Mouse (Mus musculus): ENCODE results near the gene Cers6.

Cers6 gene

DNA sequence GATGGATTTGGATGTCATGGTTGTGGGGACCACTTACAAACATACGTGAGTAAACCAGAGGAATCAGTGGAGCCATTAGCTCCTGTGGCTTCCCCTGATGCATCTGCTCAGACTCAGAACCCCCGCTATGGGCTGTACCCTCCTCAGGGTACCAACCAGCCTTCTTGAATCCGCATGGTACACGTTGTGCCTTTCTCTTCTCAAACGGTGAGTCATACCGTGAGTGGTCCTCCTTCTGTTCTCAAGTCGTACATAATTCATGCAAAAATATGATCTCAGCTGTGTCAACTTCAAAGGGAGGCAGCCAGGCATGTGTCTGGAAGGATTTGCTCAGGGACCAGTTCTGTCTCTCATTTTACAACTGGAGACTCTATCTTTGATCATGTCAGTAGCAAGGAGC is 23.3 kb downstream of the Cers6 start:
- DNase-seq, result no peak

DNA sequence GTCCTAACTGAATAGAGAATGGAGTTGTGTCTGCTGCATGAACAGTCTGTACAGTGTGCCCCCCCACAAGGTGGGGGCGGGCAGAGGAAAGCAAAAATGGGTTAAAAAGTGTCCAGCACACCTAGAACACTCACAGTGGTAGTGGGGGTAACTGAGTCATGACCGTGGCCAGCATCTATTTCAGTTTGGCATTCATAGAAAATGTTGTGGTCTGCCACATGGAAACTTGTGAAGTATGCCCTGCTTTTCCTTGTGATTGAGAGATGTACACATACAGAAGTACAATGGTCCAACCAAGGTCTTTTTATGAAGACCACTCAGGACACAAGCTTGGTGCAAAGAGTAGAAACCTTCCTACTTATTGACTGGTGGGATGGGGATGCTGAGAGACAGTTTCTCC is 24.0 kb downstream of the Cers6 start:
- DNase-seq, result no peak

DNA sequence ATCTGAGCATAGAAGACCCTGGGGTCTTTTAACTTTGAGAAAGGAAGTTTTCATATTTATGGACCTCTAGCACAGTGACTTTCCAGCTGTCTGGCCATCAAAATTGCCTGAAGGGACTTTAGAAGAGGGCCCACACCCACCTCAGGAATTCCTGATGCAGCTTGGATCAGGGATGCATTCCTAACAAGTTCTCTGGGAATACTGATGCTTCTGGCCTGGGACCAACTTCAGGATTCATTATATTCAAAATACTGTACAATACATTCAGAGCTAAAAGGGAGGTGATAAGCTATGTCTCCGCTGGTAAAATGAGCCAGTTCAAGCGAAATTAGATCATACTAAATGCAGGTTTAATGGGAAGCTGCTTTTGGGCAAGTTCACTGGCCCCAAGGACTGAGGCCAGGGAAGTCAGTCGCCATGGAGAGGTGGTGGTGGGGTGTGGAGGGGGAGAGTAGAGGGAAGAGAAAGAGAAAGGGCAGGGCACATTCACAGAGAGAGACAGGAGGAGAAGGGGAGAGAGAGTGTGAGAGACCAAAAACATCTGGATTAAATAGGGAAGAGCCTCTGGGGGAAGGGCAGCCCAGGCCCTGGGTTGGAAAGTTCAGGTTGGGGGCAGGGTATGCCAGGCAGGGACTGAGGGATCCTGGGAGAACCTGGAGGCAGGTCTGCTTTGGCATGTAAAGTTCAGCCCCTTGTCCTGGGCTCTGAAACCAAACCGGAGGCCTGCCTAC is 24.7 kb downstream of the Cers6 start:
- no peak for DNase-seq

DNA sequence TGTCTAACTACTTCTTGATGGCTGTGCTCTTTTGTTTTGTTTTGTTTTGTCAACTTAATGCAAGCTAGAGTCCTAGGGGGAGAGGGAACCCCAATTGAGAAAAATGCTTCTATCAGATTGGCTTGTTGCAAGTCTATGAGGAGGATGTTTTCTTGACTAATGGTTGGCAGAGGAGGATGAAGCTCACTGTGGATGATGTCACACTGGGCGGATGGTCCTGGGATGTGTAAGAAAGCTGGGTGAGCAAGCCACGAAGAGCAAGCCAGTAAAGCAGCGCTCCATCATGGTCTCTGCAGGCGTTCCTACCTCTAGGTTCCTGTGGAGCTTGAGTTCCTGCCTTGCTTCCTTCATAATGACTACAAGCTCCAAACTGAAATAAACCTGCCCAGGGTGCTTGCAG is 25.4 kb downstream of the Cers6 start:
- no peak for DNase-seq

DNA sequence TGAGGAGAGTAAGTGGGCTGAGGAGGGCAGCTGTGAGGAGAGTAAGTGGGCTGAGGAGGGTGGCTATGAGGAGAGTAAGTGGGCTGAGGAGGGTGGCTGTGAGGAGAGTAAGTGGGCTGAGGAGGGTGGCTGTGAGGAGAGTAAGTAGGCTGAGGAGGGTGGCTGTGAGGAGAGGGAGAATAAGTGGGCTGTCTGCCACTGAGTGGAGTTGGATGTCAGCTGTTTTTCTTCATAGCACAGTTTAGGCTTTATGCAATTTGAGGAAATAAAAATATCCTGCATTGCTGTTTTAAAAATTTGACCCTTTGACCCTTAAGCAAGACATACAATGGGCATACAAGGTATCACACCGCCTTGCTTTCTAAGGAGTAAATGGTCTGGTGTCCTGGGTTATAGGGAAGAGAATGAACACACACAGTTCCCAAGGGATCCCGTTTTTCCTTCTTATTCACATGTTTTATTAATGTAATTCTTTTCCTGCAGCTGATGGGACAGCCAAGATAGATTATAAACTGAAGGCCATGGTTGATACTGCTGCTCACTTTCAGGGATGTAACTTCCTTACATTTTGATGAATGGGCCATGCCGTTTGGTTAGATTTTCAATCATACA is 27.0 kb downstream of the Cers6 start:
- DNase-seq, result no peak

DNA sequence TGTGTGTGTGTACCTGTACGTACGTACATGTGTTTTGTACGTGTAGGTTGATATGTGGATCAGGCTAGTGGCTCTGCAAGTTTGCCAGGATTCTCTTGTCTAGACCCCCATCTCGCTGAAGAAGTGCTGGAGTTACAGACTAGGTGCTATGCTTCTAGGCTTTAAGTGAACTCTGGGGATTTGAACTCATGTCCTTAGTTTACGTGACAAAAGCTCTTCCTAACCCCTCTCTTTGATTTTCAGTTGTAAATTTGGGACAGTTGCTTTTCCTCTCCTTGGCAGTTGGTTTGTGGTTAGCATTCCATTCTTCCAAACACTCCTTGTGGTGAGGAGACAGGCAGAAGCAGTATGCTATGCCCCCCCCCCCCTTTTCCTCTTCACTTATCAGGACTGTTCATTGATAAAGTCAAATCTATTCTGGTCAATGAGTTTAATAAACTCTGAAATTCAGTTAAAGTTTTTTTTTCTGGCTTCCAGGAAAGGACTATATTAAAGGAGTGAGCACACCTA is 28.5 kb downstream of the Cers6 start:
- no peak for DNase-seq

DNA sequence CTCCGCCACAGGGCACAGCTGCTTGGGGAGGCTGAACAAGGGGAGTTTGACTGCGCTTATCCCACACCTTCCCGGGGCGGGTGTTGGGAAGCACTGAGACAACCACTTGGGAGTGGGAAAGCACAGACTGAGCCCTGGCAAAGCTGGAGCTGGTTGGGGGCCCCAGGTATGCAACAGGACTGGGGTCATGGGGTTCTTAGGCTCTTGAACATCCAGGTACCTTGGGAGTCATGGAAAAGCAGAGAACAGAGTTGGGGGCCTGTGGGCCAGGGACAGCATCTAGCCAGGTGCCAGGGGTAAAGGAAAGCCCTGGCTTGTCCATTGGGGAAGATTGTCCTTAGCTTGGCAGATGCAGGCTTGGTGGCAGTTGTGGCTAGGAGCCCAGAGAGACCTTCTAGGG is 31.2 kb downstream of the Cers6 start:
- no peak for DNase-seq

DNA sequence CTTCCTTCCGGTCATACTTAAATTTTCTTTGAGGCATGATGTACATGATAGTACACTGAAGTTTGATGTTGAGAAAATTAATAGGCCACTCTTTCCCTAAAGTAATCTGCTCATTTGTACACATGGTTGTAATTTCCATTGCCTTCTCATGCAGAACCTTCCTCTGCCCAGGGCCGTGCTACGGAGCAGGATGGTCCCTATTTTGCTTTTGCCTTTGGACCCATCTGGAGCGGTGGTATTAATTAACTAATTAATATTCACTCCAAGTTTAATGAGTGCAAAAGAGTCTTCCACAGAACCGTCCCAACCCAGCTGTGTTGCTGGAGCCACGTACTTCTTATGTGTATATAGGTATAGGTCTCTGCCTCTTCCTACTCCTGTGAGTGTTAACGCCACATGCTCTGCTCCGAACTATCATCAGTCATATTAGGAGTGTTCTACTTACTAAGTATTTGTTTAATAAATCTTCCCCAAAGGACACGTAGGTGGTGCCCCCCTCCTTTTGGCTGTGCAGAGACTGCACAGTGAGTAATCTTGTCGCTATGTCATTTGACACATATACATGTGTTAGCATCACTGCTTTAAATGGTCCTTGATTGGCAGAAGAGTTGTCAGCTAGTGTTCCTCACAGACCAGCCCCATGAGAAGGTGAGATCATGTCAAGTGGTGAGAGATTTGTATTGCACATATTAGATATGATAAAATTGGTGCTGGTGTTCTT is 34.0 kb downstream of the Cers6 start:
- peak; percentile 31 for DNase-seq

DNA sequence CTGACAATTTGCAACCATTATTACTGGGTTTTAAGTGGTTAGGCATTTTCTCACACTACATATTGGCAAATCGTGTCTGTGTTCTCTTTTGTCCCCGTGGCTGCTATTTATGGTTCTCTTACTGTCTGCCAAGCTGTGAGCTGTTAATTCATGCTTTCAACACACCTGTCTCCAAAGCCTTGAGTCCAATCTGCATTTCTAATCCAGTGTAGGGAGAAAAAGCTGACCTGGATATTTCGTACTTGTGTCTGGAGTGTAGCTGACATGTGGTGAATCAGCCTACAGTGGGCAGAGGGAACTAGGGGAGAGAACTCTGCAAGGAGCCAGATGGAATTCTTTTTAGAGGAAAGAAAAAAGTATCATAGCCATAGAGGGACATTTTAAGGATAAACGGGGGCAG is 35.0 kb downstream of the Cers6 start:
- DNase-seq, result no peak

DNA sequence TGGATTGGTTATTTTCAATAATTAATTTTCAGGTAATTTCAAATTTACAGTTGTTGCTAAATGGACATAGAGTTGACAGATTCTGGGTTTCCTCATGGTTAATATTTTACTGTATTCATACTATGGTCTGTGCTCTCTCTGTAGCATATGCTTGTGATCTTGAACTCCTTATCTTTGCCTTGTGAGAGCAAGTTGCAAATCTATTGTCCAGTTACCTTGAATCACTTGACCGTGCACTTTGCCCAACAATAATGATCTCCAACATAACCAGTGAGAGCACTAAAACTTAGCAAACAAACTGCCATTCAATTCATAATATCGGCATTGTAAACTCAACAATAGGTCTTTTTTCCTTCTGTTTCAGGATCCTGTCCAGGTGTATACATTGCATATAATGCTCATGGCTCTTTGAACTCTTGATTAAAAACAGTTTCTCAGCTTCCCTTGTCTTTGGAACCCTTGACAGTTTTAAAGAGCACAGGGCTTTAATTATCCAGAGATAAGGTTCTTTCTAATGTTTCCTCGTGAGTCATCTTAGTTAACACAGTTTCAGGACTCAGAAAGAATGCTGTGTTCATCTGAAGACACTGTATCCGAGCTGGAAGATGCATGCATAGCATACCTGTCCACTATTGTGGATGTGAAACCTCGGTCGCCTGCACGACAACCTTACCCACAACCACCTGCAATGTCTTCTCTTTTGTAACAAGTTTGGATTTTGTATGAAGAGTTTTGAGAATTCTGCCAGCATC is 38.7 kb downstream of the Cers6 start:
- DNase-seq, result no peak

DNA sequence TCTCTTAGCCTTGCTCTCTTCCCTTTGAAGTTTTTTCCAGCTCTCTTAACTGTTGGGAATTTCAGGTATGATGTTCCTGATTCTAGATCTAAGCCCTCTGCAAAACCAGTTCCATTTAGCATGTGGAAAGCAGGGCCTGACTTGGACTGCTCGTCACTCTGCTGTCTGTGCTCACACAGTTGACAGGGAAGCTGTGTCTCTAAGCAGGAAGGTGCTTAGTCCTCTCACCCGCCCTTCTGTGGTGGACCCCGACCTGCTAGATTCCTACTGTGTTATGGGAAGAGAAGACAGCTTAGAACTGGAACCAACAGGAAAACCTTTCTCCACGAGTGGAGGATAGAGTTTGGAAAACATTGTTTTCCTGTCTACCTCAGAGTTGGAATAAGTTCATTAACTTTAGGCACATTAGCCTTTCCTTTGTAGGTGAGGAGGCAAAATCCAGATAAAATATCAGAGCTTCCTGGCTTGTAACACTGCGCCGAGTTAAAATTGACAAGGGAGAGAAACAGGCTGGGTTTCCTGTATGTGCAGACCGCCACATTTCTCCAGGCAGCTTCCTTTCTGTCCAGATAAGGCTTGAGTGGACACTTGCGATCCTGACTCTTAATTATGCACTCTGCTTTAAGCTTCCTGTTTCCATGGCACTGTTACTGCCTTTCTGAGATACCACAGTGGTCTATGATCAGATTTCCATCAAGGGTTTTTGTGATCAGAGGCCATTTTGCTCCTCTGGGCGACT is 39.6 kb downstream of the Cers6 start:
- DNase-seq, result no peak

DNA sequence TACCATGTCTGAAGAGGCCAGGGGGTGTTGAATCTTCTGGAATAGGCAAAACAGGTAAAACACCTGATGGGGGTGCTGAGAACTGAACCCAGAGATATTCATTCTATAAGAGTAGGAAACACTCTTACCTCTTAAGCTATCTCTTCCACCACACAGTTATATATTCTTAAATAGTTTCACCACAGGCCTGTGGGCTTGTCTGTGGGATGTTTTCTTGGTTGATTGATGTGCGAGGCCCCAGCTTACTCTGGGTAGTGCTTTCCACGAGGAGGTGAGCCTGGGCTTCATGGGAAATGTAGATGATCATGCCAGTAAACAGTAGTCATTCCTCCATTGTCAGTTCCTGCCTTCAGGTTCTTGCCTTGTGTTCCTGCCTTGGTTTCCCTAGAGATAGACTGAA is 40.5 kb downstream of the Cers6 start:
- no peak for DNase-seq

DNA sequence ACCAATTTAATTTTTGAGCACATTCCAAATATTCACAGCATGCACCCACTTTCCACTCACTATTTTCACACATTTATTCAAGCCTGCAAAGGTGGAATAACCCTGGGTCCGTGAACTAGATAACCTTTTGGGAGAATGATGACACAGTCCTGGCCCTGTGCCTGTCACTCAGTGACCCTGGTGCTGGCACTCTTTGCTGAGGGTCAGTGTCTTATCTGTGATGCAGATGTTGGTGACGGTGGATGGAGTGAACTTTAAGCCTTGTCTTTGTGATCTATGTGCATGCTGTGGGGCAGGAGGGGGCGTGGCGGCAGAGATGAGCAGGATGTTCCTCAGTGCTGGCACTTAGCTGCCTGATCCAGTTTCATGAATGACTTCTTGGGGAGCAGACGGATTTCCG is 41.3 kb downstream of the Cers6 start:
- no peak for DNase-seq

DNA sequence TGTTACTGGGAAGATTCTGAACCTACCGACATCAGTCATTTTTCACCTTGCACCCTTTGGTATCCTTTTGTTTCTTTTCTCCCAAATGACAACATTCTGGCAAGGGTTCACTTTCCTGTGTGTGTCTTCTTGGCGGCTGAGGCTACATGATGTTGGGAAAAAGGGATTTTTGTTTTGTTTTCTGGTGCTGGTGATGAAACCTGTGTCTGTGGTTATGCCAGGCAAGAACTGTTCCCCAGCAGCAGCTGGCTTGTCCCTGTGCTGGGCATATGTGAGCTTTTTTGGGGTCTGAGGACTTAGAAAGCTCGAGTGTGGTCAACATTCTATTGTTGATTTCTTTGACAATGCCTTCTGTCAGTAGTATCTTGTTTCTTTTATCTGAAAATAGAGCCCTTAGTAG is 45.7 kb downstream of the Cers6 start:
- DNase-seq, result no peak

DNA sequence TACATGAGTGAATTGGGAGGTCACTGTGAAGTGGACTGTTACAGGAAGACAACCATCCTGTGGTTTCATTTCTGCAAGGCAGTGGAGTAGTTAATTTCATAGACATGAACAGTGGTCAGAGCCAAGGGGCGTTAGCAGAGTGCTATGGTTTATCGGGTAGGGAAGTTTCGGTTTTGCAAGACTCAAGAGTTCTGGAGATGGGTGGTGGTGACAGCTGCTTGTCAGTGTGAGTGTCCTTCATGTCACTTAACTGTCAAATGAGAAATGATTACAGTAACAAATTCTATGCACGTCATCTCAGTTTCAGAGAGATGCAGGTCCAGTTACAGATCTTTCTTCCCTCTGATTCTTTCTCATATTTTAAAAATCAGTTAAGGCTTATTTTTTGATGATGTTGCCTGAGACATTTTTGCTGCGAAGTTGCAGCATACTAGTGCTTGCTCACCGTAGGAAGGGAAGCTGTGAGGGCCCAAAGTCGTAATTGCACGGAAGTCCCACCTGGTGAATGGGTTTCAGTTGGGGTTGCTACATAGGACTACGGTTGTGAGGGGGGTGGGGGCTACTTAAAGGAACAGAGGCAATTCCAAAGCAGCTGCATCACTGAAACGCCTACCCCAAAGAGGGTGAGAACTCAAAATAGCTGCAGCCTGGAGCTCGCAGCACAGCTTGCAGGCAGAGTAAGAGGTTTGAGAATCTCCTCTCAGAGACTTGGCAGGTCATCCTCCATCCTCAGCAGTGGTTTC is 46.7 kb downstream of the Cers6 start:
- DNase-seq, result no peak

DNA sequence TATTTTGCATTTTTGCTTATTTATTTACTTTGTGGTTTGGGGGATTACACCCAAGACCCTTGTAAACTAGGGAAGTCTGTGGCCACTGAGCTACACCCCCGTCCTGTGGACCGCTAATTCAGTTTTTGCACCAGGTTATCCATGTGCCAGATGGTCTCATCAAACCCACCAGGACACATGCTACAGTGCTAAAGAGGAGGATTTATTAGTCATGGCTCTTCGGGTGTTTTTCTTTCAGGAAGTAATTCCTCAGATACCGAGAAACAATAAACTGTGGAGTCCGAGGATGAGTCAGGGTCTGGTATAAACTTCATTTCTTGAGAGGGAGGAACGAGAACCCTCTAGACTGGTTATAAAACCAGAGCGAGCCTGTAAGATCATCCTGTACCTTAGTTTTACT is 49.5 kb downstream of the Cers6 start:
- DNase-seq, result no peak

DNA sequence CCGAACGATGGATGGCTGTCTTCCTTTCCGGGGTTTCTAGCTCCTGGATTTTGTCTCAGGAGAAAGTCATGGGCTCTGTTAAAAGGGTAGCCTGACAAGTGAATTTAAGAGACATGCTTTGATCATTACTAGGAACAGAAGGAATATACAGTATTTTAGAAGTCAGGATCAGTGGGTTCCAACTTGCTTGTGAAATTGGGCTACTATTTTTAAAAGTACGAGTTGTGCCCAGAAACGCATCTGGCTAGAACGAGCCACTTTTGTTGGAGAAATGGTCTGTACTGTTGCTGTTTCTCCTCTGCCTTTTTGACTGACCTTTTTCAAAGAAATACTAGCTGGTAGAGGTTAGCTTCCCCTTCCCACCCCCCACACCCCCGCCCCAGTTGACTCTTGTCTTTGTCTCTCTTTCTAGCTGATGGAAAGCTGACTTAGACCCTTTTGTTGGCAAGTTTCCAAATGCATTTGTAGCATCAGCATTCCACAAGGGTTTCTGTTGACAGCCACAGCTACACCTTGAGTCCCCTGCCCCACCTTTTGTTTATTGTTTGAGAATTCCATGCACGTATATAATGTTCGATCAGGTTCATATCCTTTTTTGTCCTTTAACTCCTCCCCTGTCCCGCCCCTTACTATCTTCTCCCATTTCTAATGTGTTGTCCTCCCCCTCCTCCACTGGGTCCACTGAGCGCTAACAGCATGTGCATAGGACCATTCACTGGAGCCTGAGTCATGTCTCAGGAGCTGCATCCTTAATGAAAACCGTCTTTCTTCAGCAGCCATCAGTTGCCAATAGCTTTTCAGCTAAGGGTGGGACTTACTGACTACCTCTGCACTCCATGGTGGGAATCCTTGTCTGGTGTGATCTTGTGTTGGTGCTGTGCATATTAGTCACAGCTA is 50.6 kb downstream of the Cers6 start:
- no peak for DNase-seq

DNA sequence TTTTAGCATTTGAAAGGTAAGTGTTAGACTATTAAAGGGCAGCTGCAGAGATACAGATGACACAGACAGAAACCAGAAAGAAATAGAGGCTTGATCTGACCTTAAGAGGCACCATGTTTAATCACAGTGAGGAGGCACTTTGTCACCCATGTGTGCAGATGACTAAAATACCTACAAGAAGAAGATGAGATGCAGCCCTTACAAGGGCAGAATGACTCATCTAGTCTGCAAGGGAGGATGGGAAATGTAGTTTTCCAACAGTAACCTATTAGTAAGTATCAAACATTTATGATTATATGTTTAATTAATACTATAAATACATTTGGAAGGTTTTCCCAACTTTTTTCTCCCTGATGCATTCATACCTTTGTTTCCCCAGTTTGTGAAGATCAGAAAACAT is 54.5 kb downstream of the Cers6 start:
- no peak for DNase-seq

DNA sequence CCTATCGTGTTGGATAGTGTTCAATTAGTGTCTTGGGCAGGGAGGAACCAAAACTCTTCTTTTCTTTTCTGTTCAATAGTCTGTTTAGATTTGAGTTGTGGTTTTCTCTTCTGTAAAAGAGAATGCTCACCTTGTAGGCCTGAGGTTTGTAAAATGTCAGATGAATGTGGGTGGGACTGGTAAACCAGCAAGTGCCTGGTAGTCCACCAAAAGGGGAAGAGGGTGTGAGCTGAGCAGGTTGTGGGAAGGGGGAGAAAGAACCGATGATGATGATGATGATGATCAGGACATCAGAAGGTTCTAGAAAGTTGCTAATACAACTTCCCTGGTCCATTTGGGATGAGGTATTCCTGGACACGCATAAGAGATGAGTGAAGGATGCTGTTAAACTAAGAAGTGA is 55.1 kb downstream of the Cers6 start:
- no peak for DNase-seq

DNA sequence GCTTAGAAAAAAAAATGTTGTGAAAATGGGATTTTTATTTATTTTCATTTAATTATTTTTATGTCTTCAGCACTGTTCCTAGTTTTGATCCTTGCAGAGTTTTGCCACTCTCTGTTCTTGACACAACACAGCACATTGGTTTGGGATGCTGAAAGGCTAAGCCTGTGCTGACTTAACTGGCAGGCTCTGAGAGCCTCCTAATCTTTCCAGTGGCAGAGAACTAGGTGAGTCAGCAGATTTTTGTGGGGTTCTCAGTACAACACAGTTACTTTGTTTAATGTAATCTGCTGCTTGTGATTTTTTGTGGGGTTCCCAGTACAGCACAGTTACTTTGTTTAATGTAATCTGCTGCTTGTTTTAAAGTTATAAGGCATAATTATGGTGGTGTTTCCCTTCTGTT is 55.8 kb downstream of the Cers6 start:
- DNase-seq, result no peak

DNA sequence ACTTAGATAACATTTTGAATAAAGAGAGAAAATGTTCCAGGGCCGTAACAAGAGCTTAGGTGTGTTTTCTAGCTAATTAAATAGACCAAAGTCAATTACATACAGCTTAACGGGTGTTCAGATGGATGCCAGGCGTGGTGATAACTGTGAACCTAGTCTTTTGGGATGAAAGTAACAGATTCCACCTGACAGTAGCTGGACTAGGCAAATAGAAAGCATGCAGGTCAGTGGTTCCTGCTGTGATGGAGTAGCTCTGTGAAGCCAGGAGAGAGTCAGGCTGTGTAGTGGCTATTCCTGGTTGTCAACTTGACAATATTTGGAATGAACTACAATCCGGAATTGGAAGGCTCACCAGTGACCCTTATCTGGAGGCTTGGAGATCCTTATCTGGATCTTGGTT is 56.3 kb downstream of the Cers6 start:
- no peak for DNase-seq

Measured in kidney, adult 9 months (tissue).